Mouse (Mus musculus): ENCODE measurements around the gene Psme1. TPM values are rescaled to one million over a fixed set of nuclear protein-coding genes. Genes with fewer than 3 reads are reported as not detected.
A peak's percentile ranks its signal among the peaks of the same experiment; 100 is the strongest.

The Psme1 gene
- total and polyA plus RNA-seq, 2 experiments from 2014 or later = 128 to 244 TPM

DNA sequence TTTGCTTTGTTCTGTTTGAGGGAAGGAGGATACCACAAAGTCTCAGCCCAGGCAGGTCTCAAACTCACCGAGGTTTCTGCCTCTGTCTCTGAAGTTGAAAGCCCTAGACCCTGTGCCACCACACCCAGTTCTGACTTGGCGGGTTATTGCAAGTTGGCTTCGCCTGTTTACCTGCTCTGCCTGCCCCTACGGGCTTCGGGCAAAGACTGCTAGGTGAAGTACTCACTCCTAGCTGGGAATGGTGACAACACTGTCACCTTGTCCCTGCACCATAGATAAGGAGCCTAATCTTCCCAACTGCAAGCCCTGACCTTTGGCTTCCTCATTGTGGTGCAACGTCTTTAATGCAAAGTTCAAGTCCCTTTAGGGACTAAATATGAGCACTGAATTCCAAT, 7.6 kb downstream of the Psme1 start:
- no peak for TF ChIP-seq CTCF (IDR thresholded peaks at IDR 0.05; ENCODE audit: low read depth)
- Histone ChIP-seq H3K27ac (peak overlapping the region; percentile 79; the same call in 1 of the 2 replicates), H3K9ac (replicated peaks; ENCODE audit: low read length) (no peak overlapping the region), H3K4me2 (ENCODE audit: low read depth, low read length) (peak overlapping the region; percentile 79), H3K9me3 (ENCODE audit: low read length) (no peaks in the 10 kb centered on the region), H3K4me1 (ENCODE audit: insufficient read depth, low read length) (0 out of 2 replicates have a peak, but pooled peaks cover 13% of the 10 kb centered on the region), H3K36me3 (ENCODE audit: insufficient read depth, low read length) (peaks cover 9% of the 10 kb centered on the region; the same call in 1 of the 2 replicates), H3K4me3 (ENCODE audit: low read length) (peak overlapping the region; percentile 54), H3K27me3 (ENCODE audit: insufficient read depth, low read length) (no peaks in the 10 kb centered on the region)
- DNase-seq (ENCODE audit: low spot score) (no peak), ATAC-seq (no peak)
- WGBS = 60% methylated on average over 6 of the region's 6 CpGs

DNA sequence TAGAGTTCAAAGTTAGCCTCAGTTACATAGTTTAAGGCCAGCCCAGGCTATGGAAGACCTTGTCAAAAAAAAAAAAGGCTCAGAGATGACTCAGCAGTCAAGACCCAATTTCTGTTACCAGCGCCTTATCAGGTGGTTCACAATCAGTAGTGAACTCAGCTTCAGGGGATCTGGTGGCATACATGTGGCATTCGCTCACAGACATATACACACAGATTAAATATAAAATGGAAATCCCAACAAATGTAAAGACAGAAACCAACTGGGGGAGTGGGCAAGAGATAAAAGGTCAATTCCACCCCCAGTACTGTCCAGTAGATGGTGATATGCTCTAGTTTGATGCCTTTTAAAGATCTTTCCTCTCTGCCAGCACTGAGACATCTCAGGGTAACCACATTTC, 8.2 kb downstream of the Psme1 start:
- Histone ChIP-seq H3K9ac (replicated peaks; ENCODE audit: low read length) (no peak overlapping the region), H3K27ac (no peak overlapping the region), H3K4me2 (ENCODE audit: low read depth, low read length) (no peak overlapping the region), H3K27me3 (ENCODE audit: insufficient read depth, low read length) (no peaks in the 10 kb centered on the region), H3K9me3 (ENCODE audit: low read length) (no peaks in the 10 kb centered on the region), H3K4me3 (ENCODE audit: low read length) (no peak overlapping the region), H3K36me3 (ENCODE audit: insufficient read depth, low read length) (peaks cover 9% of the 10 kb centered on the region; the same call in 1 of the 2 replicates), H3K4me1 (ENCODE audit: insufficient read depth, low read length) (0 out of 2 replicates have a peak, but pooled peaks cover 13% of the 10 kb centered on the region)
- DNase-seq (ENCODE audit: low spot score) (no peak), ATAC-seq (no peak)
- 95% methylated on average over 2 of the region's 2 CpGs for WGBS
- no peak; the same call in 1 of the 2 replicates for TF ChIP-seq CTCF (IDR thresholded peaks at IDR 0.05; ENCODE audit: low read depth)

DNA sequence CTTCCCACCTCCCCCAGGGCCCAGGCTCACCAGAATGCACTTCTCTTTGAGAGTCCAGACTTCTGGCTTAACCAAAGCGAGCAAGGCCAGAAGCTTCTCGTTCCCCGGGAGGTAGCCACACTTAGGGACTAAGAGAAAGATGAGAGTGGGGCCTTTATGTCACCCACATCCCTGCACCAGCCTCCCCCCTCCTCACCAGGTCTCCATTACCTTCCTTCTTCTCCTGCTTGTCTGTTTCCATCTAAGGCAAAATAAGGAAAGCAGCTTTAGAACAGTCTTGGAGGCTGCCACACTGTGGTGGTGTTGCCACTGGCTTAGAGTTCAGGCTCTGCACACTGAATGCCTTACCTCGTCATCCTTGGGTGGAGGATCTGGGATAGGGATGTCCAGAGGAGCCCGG, 11.3 kb downstream of the Psme1 start:
- no peak for TF ChIP-seq CTCF (IDR thresholded peaks at IDR 0.05; ENCODE audit: low read depth)
- Histone ChIP-seq H3K36me3 (ENCODE audit: insufficient read depth, low read length) (peaks cover 1% of the 10 kb centered on the region; the same call in 1 of the 2 replicates), H3K4me2 (ENCODE audit: low read depth, low read length) (no peak overlapping the region), H3K4me3 (ENCODE audit: low read length) (no peak overlapping the region), H3K27ac (no peak overlapping the region), H3K9ac (replicated peaks; ENCODE audit: low read length) (no peak overlapping the region), H3K27me3 (ENCODE audit: insufficient read depth, low read length) (no peaks in the 10 kb centered on the region), H3K4me1 (ENCODE audit: insufficient read depth, low read length) (peaks cover 28% of the 10 kb centered on the region), H3K9me3 (ENCODE audit: low read length) (no peaks in the 10 kb centered on the region)
- DNase-seq (ENCODE audit: low spot score) (no peak), ATAC-seq (no peak)
- 88% methylated on average over 5 of the region's 5 CpGs for WGBS

DNA sequence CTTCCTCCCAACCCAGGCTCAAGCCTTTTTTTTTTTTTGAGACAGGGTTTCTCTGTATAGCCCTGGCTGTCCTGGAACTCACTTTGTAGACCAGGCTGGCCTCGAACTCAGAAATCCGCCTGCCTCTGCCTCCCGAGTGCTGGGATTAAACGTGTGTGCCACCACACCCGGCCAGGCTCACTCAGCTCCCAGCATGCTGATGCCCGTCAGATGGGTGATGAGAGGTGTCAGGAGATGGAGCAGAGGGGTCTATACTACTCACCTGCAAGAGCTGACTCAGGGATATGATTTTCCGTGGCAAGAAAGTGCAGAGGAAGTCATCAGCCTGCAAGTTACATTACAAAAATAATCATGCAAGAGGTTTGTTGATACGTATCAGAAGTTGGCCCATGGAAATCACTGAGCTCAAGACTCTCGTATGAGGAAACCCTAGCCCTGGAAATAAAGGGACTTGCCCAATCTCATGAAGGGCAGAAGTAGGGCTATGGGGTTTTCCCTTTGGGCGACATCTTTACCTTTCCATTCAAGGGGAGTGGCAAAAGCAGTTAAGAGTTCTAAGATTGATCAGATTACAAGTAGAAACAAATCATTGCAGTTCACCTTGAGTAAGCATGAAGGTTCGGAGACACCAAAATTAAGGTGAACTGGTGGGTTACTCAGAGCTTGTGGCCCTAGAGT, 12.0 kb downstream of the Psme1 start:
- no peaks in the 10 kb centered on the region for H3K27me3 ChIP-seq (ENCODE audit: insufficient read depth, low read length)
- H3K9ac ChIP-seq (replicated peaks; ENCODE audit: low read length) = peak overlapping the region; percentile 72
- peak overlapping the region; percentile 90 for H3K4me2 ChIP-seq (ENCODE audit: low read depth, low read length)
- 89% methylated on average over 11 of the region's 11 CpGs for WGBS
- H3K9me3 ChIP-seq (ENCODE audit: low read length) = no peaks in the 10 kb centered on the region
- DNase-seq (ENCODE audit: low spot score) (no peak), ATAC-seq (no peak)
- H3K27ac ChIP-seq = peak overlapping the region; percentile 96; the same call in 1 of the 2 replicates
- H3K4me1 ChIP-seq (ENCODE audit: insufficient read depth, low read length) = peaks cover 24% of the 10 kb centered on the region
- H3K36me3 ChIP-seq (ENCODE audit: insufficient read depth, low read length) = peaks cover 8% of the 10 kb centered on the region
- peak overlapping the region; percentile 79 for H3K4me3 ChIP-seq (ENCODE audit: low read length)
- TF ChIP-seq CTCF (IDR thresholded peaks at IDR 0.05; ENCODE audit: low read depth) = no peak

DNA sequence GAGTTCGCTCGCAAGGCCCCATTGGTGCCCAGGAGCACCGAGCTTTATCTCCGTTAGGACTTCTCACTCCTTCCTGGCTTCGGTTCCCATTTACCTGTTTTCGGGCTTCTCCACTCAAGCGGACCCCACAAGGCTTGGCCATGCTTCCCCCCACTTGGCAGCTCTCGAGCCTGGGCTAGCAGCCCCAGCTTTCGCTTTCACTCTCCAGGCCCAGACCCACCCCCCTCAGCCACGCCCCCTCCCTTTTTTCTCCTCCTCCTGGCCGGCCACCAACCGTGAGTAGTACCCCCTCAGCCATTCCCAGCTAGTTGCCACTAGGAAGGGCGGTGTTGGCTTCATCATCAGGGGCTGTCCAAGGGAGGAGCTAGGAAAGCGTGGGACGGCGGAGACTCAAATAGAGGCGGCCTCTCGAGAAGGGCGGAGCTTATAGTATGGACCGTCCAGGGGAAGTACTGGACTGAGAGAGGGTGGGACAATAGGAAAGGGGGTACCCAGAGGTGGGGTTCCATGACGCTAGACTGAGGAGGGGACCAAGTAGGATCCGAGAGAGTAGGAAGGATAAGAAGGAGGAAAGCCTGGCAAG, 12.9 kb downstream of the Psme1 start, which contains the start of gene Psme2:
Gene Psme2 (minus strand): TSS at position 366 of the 583 bp plus-strand sequence.
- peak within 1 kb of the TSS; percentile 96 for H3K27ac ChIP-seq
- H3K27me3 ChIP-seq (ENCODE audit: insufficient read depth, low read length) = no peaks in the 10 kb centered on the region
- H3K9ac ChIP-seq (replicated peaks; ENCODE audit: low read length) = peak within 1 kb of the TSS; percentile 72
- DNase-seq (ENCODE audit: low spot score) = peak; percentile 97
- peak; percentile 96 for ATAC-seq
- WGBS = under 1% methylated on average over 21 of the region's 22 CpGs
- TF ChIP-seq CTCF (IDR thresholded peaks at IDR 0.05; ENCODE audit: low read depth) = no peak
- H3K36me3 ChIP-seq (ENCODE audit: insufficient read depth, low read length) = peaks cover 17% of the 10 kb centered on the region
- peaks cover 20% of the 10 kb centered on the region for H3K4me1 ChIP-seq (ENCODE audit: insufficient read depth, low read length)
- peak within 1 kb of the TSS; percentile 79 for H3K4me3 ChIP-seq (ENCODE audit: low read length)
- H3K9me3 ChIP-seq (ENCODE audit: low read length) = no peaks in the 10 kb centered on the region
- peak within 1 kb of the TSS; percentile 90 for H3K4me2 ChIP-seq (ENCODE audit: low read depth, low read length)

DNA sequence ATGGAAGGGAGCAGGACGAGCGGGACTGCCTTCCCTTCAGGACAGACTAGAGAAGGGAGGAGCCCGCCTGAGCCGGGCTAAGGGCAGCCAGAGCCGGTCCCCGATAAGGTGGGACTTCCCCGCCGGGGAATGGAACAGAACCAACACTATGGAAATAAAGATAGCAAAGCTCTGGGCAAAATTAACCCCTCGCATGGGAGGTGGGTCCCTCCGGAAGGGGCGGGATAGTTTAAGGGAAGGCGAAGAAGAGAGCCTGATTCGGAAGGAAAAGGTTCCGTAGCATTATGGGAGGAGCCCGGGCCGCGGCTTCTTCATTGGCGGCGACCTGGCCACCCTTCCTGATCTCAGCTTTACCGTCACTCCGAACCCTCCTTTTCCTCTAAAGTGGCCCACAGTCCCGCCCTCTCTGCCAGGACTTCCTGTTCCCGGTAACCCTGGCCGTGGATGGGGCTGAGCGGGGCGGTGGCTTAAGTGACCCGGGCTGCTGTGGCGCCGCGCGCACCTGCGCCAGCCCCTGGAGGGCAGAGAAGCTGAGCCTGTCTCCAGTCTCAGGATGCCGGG, 13.5 kb downstream of the Psme1 start, which contains the start of gene Rnf31:
Gene Rnf31 (plus strand): TSS at position 378 of the 561 bp plus-strand sequence.
- H3K9ac ChIP-seq (replicated peaks; ENCODE audit: low read length) = peak within 1 kb of the TSS; percentile 72
- H3K4me1 ChIP-seq (ENCODE audit: insufficient read depth, low read length) = peaks cover 20% of the 10 kb centered on the region
- peak within 1 kb of the TSS; percentile 79 for H3K4me3 ChIP-seq (ENCODE audit: low read length)
- H3K27me3 ChIP-seq (ENCODE audit: insufficient read depth, low read length) = no peaks in the 10 kb centered on the region
- WGBS = 0% methylated on average over 33 of the region's 33 CpGs
- TF ChIP-seq CTCF (IDR thresholded peaks at IDR 0.05; ENCODE audit: low read depth) = 0 out of 2 replicates have a peak, but pooled peaks have one; percentile 1
- DNase-seq (ENCODE audit: low spot score) (peak; percentile 94), ATAC-seq (peak; percentile 89)
- H3K9me3 ChIP-seq (ENCODE audit: low read length) = no peaks in the 10 kb centered on the region
- peak within 1 kb of the TSS; percentile 96 for H3K27ac ChIP-seq
- H3K36me3 ChIP-seq (ENCODE audit: insufficient read depth, low read length) = peaks cover 23% of the 10 kb centered on the region
- H3K4me2 ChIP-seq (ENCODE audit: low read depth, low read length) = peak within 1 kb of the TSS; percentile 90

All from hindbrain, postnatal 0 days (tissue).